Mouse (Mus musculus): ENCODE measurements around the gene Fcrl6.

GRCm38 (mm10) chr1:172618141-172618540 is 15.8 kb upstream of the Fcrl6 start:
- TF ChIP-seq EP300 (optimal IDR thresholded peaks at IDR 0.05) (no peak), CTCF (IDR thresholded peaks at IDR 0.05; ENCODE audit: low read depth) (no peak)

All from stomach, postnatal 0 days (tissue).